Mouse (Mus musculus) lung, embryonic 16.5 days (tissue): ENCODE measurements around the gene Myo15. TPM values are rescaled to one million over a fixed set of nuclear protein-coding genes. Genes with fewer than 3 reads are reported as not detected.
"Not testable (repeated sequence)": the region's sequence is repeated elsewhere in the genome, so short reads cannot be mapped to it uniquely, and the experiment has no call there.

Source experiments
- ATAC-seq: fragments of 200-750 bp; cut with Nextera tagmentation; 2 replicates; pipeline ENCODE4 v1.8.0; 2017; ENCODE audit warnings: low read depth, mild to moderate bottlenecking, moderate library complexity
- H3K27ac ChIP-seq: fragments of 300-500 bp; sonication (generic); 2 replicates; pipeline ENCODE4 v1.5.1; 2014; ENCODE audit warnings: mild to moderate bottlenecking, control low read depth, low read length
- H3K27me3 ChIP-seq: fragments of 300-500 bp; sonication (generic); 2 replicates; pipeline ENCODE4 v1.6.1; 2014; ENCODE audit warnings: low read depth, low read length, mixed read lengths; ENCODE audit not compliant: control insufficient read depth, insufficient read depth
- H3K36me3 ChIP-seq: fragments of 300-500 bp; sonication (generic); 2 replicates; pipeline ENCODE4 v1.6.1; 2014; ENCODE audit warnings: low read length; ENCODE audit not compliant: control insufficient read depth, insufficient read depth
- H3K4me1 ChIP-seq: fragments of 300-500 bp; sonication (generic); replicated peaks from 2 replicates; pipeline ENCODE4 v1.6.1; 2014; ENCODE audit warnings: low read length, mixed read lengths; ENCODE audit not compliant: control insufficient read depth, insufficient read depth
- H3K4me2 ChIP-seq: fragments of 300-500 bp; sonication (generic); 2 replicates; pipeline ENCODE4 v1.6.1; 2014; ENCODE audit warnings: low read depth, low read length, control low read depth
- H3K4me3 ChIP-seq: fragments of 300-500 bp; sonication (generic); 2 replicates; pipeline ENCODE4 v1.5.1; 2014; ENCODE audit warnings: mild to moderate bottlenecking, low read length, control low read depth
- H3K9ac ChIP-seq: fragments of 300-500 bp; sonication (generic); 2 replicates; pipeline ENCODE4 v1.6.1; 2014; ENCODE audit warnings: low read length, control low read depth
- H3K9me3 ChIP-seq: fragments of 300-500 bp; sonication (generic); 2 replicates; pipeline ENCODE4 v1.6.1; 2016; ENCODE audit warnings: low read length; ENCODE audit not compliant: control insufficient read depth
- WGBS: fragments of 180-500 bp; shearing (Covaris S2); extraction: QIAGEN DNeasy Blood & Tissue Kit; methylation state at CpG from one replicate; pipeline ENCODE4 v1.1.7; 2014; 5-methylcytosine and 5-hydroxymethylcytosine counted together
- polyA plus RNA-seq: library from polyadenylated mRNA; unstranded; fragments of >200 nt; fragmentation: Nextera tagmentation; extraction: Ambion mirVana; gene quantifications from 2 replicates; pipeline ENCODE4 v1.2.1, GENCODE M21; 2015

The Myo15 gene
- polyA plus RNA-seq, 1 experiment from 2014 or later = 0.05 TPM

GRCm38 (mm10) chr11:60557675-60558074 lies 88.5 kb downstream of the Myo15 start:
- no peaks in the 10 kb centered on the region for H3K27me3 ChIP-seq
- WGBS = 79% methylated on average over 3 of the region's 3 CpGs
- no peak for ATAC-seq
- H3K36me3 ChIP-seq = peaks cover 40% of the 10 kb centered on the region
- no peaks in the 10 kb centered on the region for H3K9me3 ChIP-seq
- H3K4me1 ChIP-seq = no peaks in the 10 kb centered on the region
- H3K4me3 ChIP-seq = no peak overlapping the region
- H3K4me2 ChIP-seq = no peak overlapping the region
- no peak overlapping the region for H3K9ac ChIP-seq
- no peak overlapping the region for H3K27ac ChIP-seq

- Histone ChIP-seq H3K4me1 (no peaks in the 10 kb centered on the region), H3K36me3 (peaks cover 30% of the 10 kb centered on the region), H3K9me3 (no peaks in the 10 kb centered on the region), H3K4me3 (no peak overlapping the region), H3K27me3 (no peaks in the 10 kb centered on the region), H3K27ac (no peak overlapping the region), H3K9ac (no peak overlapping the region), H3K4me2 (no peak overlapping the region)
- peak; percentile 36; the same call in 1 of the 2 replicates for ATAC-seq
- 14% methylated on average over 3 of the region's 3 CpGs for WGBS
Measured at GRCm38 (mm10) chr11:60559342-60559741, 90.2 kb downstream of the Myo15 start.

GRCm38 (mm10) chr11:60574006-60574405 lies 104.9 kb downstream of the Myo15 start:
- H3K27ac ChIP-seq, H3K9me3 ChIP-seq, H3K36me3 ChIP-seq, H3K4me3 ChIP-seq, H3K4me1 ChIP-seq, ATAC-seq, H3K4me2 ChIP-seq, H3K9ac ChIP-seq, H3K27me3 ChIP-seq: not testable (repeated sequence)
- 79% methylated on average over 9 of the region's 12 CpGs for WGBS

Other genes with a start within 250 kb of the Myo15 start
- 65.9 and 74.3 TPM in 2 replicates for gene Srebf1, start 246.8 kb upstream of the Myo15 start, polyA plus RNA-seq
- gene Tom1l2, start 116.4 kb upstream of the Myo15 start, polyA plus RNA-seq = 29.6 and 33.4 TPM in 2 replicates
- gene Drc3, start 116.0 kb upstream of the Myo15 start, polyA plus RNA-seq = 11.2 and 11.3 TPM in 2 replicates
- 21.0 and 22.3 TPM in 2 replicates for gene Gid4, start 52.2 kb upstream of the Myo15 start, polyA plus RNA-seq
- gene Atpaf2, start 50.9 kb upstream of the Myo15 start, polyA plus RNA-seq = 45.6 and 45.9 TPM in 2 replicates
- 93.5 and 98.1 TPM in 2 replicates for gene Drg2, start 14.7 kb upstream of the Myo15 start, polyA plus RNA-seq
- 28.4 and 33.0 TPM in 2 replicates for gene Alkbh5, start 67.0 kb downstream of the Myo15 start, polyA plus RNA-seq
- gene Llgl1, start 230.4 kb downstream of the Myo15 start, polyA plus RNA-seq = 51.3 TPM in 2 replicates